In genomic region chr13:115231981-115232380, GRCm38 (mm10) we compare ENCODE assay signal across 24 mouse cellular contexts.
A peak's percentile ranks its signal among the peaks of the same experiment; 100 is the strongest.
DNase-seq lines count a peak whose midpoint lies in the region; ATAC-seq and TF ChIP-seq lines count a peak whose summit lies in the region.
"Had no signal": no experiment of that assay in that cellular context is flagged by ENCODE, and none has a peak within 500 bp of the region (broad histone marks: within the 10 kb centered on the region; RNA-seq: fewer than 3 reads in every experiment).

No protein-coding gene starts in this region.

- H3K9me3 ChIP-seq in midbrain, embryonic 11.5 days (ENCODE audit: control insufficient read depth, low read length), result no peaks in the 10 kb centered on the region
- no peaks in the 10 kb centered on the region for H3K9me3 ChIP-seq in midbrain, embryonic 13.5 days
- H3K9me3 ChIP-seq: embryonic facial prominence, embryonic 10.5 days; embryonic facial prominence, embryonic 12.5 days; forebrain, embryonic 13.5 days; forebrain, embryonic 15.5 days; G1E had no signal

- ATAC-seq in frontal cortex, adult (ENCODE audit: low TSS enrichment), result peak; percentile 31; the same call in 1 of the 2 replicates
- ATAC-seq in midbrain, embryonic 11.5 days (ENCODE audit: low FRiP score), result no peak
- ATAC-seq in midbrain, embryonic 13.5 days, result no peak
- ATAC-seq: activated CD4-positive, CD25-positive, alpha-beta regulatory T cell, adult 4 months; CD4-positive, CD25-positive, alpha-beta regulatory T cell, adult 4 months; forebrain, embryonic 13.5 days; forebrain, embryonic 15.5 days; Patski had no signal

- WGBS in midbrain, embryonic 11.5 days, result 93% methylated on average over 4 of the region's 4 CpGs
- 95% methylated on average over 4 of the region's 4 CpGs for WGBS in midbrain, embryonic 13.5 days

- H3K9ac ChIP-seq in midbrain, embryonic 11.5 days (ENCODE audit: low read length), result no peak overlapping the region
- no peak overlapping the region for H3K9ac ChIP-seq in midbrain, embryonic 13.5 days (replicated peaks)
- H3K9ac ChIP-seq: embryonic facial prominence, embryonic 12.5 days; forebrain, embryonic 13.5 days; forebrain, embryonic 15.5 days had no signal

- no peak for DNase-seq in frontal cortex, postnatal 10 days (ENCODE audit: low spot score in 2 of 2)
- peak; percentile 12 to 21 for DNase-seq in layer of hippocampus, adult 2 months (ENCODE audit: low spot score in 2 of 2)
- no peak for DNase-seq in layer of hippocampus, postnatal 36 days
- DNase-seq in midbrain, embryonic 11.5 days (ENCODE audit: low spot score, missing footprints), result peak; percentile 51
- DNase-seq in adrenal gland, postnatal 36 days, result no peak
- DNase-seq: adrenal gland, adult 8-10 months; adrenal gland, postnatal 14 days; B cell, adult 2 months; cerebellum, adult 11-12 months; cerebellum, adult 2 months; cerebellum, adult 9-10 months; cerebellum, postnatal 10 days; cerebellum, postnatal 25 days had no signal

- H3K4me2 ChIP-seq in midbrain, embryonic 11.5 days, result no peak overlapping the region
- no peak overlapping the region for H3K4me2 ChIP-seq in midbrain, embryonic 13.5 days (replicated peaks)
- H3K4me2 ChIP-seq: embryonic facial prominence, embryonic 12.5 days; forebrain, embryonic 13.5 days; forebrain, embryonic 15.5 days had no signal

- no peak overlapping the region for H3K27ac ChIP-seq in layer of hippocampus, adult 2 months
- no peak overlapping the region for H3K27ac ChIP-seq in midbrain, embryonic 11.5 days (ENCODE audit: low read depth, low read length)
- H3K27ac ChIP-seq in midbrain, embryonic 13.5 days, result no peak overlapping the region
- H3K27ac ChIP-seq: embryonic facial prominence, embryonic 10.5 days; embryonic facial prominence, embryonic 12.5 days; forebrain, embryonic 13.5 days; forebrain, embryonic 15.5 days had no signal

- no peak overlapping the region for H3K4me3 ChIP-seq in layer of hippocampus, adult 2 months
- no peak overlapping the region for H3K4me3 ChIP-seq in midbrain, embryonic 11.5 days (ENCODE audit: low read depth, low read length)
- H3K4me3 ChIP-seq in midbrain, embryonic 13.5 days (replicated peaks), result no peak overlapping the region
- H3K4me3 ChIP-seq: embryonic facial prominence, embryonic 10.5 days; embryonic facial prominence, embryonic 12.5 days; forebrain, embryonic 13.5 days; forebrain, embryonic 15.5 days had no signal

- no peak for TF ChIP-seq CTCF in layer of hippocampus, adult 2 months (conservative IDR thresholded peaks at IDR 0.05)

- no peaks in the 10 kb centered on the region for H3K27me3 ChIP-seq in midbrain, embryonic 11.5 days (ENCODE audit: control insufficient read depth, insufficient read depth, low read length)
- H3K27me3 ChIP-seq in midbrain, embryonic 13.5 days, result 0 out of 2 replicates have a peak, but pooled peaks cover 3% of the 10 kb centered on the region
- H3K27me3 ChIP-seq: CH12.LX; embryonic facial prominence, embryonic 12.5 days; forebrain, embryonic 13.5 days; forebrain, embryonic 15.5 days had no signal

- H3K4me1 ChIP-seq in midbrain, embryonic 11.5 days (ENCODE audit: control insufficient read depth, insufficient read depth, low read length), result no peaks in the 10 kb centered on the region
- H3K4me1 ChIP-seq in midbrain, embryonic 13.5 days (replicated peaks), result peaks cover 1% of the 10 kb centered on the region; the same call in 1 of the 2 replicates
- H3K4me1 ChIP-seq: embryonic facial prominence, embryonic 10.5 days; embryonic facial prominence, embryonic 12.5 days had no signal

- no peaks in the 10 kb centered on the region for H3K36me3 ChIP-seq in midbrain, embryonic 11.5 days (ENCODE audit: control insufficient read depth, insufficient read depth, low read length)
- no peaks in the 10 kb centered on the region for H3K36me3 ChIP-seq in midbrain, embryonic 13.5 days
- H3K36me3 ChIP-seq: embryonic facial prominence, embryonic 10.5 days; embryonic facial prominence, embryonic 12.5 days; forebrain, embryonic 15.5 days; G1E had no signal

Comparison
In these comparisons a context has a peak if more than half of its experiments do, and no peak if none do; other contexts are left out.
1. DNase-seq: peak in layer of hippocampus, adult 2 months (2 of 2) and midbrain, embryonic 11.5 days (single experiment); none in frontal cortex, postnatal 10 days (0 of 2), layer of hippocampus, postnatal 36 days (0 of 2) and adrenal gland, postnatal 36 days (0 of 2).